Mouse (Mus musculus) gastrocnemius, postnatal 14 days (tissue): ENCODE measurements at regions not wholly inside any gene's neighbourhood (a gene's known extent, or its start where the extent isn't known, plus 50 kb on each side); places are given as distances from the start of the nearest gene placed in this dataset.
A peak's percentile ranks its signal among the peaks of the same experiment; 100 is the strongest.

Source experiments
- DNase-seq: peaks from one replicate; pipeline ENCODE4 v3.0.0; 2021; ENCODE audit warnings: mixed read lengths
- intact Hi-C: fragments of 180-260 bp; cut with DNase I; formaldehyde crosslinking; loops from one replicate; pipeline ENCODE4 v1.15.1; 2025; ENCODE audit warnings: low total_unique reads

- intact Hi-C loops = no loop called here
- DNase-seq = no peak
Measured at GRCm38 (mm10) chr9:25374161-25374560, 107.2 kb upstream of the Eepd1 start.

DNA sequence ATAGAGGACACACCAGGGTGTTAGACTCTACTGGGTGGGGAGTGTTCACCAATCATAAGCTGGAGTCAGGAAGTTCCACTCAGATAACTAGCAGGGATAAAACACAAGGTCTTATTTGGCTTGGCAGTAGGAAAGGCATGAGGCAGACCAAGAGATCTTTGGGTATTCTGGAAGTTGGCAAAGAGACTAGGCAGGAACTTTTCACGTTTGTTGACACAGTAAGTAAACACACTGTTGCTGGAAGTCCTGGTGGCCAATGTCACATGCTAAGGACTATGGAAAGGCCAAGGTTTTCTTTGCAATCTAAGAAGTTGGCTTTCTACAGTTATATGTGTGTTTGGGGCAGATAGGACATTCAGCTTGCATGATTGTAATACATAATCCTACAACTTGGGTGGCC, 105.1 kb upstream of the Eepd1 start:
- DNase-seq = no peak
- intact Hi-C loops = no loop called here

- DNase-seq = peak; percentile 18
- intact Hi-C loops = no loop called here
Measured at GRCm38 (mm10) chr9:25377771-25378747, 103.3 kb upstream of the Eepd1 start.

DNA sequence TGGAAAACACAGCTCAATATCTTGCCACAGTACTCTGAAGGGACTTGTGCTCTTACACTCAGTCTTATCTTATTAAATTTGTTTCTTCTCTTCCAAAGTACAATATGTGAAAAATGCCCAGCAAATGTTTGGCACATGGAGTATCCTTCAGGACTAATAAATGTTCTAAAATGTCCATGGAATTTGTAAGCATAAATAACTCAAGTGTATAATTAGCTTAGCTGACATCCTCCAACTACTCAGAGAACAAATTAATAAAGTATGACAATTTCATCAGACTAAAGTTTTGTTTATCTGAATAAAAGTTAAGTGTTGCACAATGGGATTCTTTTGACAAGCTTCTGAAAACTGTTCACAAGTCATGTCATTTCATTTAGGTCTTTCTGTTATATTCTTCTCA, 96.0 kb upstream of the Eepd1 start:
- DNase-seq = no peak
- intact Hi-C loops = no loop called here

GRCm38 (mm10) chr9:25387876-25388650, 93.3 kb upstream of the Eepd1 start:
- intact Hi-C loops = no loop called here
- DNase-seq = no peak

DNA sequence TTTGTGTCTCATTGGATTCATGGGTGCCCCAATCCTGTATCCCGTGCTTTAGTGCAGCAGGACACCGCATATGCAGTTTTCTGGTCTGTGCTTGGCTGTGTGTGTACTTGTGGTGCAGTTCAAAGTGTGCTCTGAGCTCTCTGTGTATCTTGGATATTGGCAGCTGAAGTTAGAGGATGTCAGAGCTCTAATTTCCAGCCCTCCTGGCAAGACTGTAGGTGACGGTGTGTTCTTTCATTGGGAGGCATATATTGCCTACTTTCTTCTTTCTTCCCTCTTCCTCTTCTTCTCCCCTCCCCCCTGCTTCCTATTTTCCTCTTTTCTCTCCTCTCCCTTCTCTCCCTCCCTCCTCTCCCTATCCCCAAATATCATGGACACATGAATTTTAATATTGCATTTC, 92.0 kb upstream of the Eepd1 start:
- DNase-seq = no peak
- intact Hi-C loops = no loop called here

DNA sequence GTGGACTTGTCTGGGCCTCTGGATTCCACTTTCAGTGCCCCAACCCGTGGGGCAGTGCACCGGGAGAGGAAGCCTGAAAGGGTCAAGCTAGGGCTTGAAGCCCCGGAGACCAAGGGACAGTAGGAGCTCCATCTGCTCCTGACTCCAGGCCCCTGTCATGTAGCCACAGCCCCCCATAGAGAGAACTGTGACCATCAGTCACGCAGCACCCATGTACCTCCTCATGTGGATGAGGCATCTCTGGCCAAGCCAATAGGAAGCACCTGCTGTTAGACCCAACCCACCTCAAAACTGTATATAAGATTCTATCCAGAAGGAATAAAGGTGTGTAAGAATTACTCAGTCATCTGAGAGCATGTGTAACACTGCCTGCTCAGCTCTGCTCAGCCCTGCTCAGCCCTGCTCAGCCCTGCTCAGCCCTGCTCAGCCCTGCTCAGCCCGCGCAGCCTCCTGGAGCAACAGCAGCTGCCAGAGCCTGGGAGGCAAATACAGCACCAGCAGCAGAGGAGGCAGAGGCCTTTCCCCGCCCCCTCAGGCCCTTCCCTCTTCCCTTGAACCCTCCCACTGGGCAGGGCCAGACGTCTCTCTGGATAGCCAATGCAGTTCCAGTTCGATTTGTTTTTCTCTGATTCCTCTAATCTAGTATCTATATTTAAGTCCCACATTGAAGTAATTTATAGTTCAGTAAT, 80.6 kb upstream of the Eepd1 start:
- peak; percentile 20 for DNase-seq
- intact Hi-C loops = no loop called here

GRCm38 (mm10) chr9:25405848-25406247, 75.5 kb upstream of the Eepd1 start:
- DNase-seq = no peak
- intact Hi-C loops = no loop called here

- DNase-seq = no peak
- intact Hi-C loops = no loop called here
Measured at GRCm38 (mm10) chr9:25408518-25408917, 72.8 kb upstream of the Eepd1 start.

DNA sequence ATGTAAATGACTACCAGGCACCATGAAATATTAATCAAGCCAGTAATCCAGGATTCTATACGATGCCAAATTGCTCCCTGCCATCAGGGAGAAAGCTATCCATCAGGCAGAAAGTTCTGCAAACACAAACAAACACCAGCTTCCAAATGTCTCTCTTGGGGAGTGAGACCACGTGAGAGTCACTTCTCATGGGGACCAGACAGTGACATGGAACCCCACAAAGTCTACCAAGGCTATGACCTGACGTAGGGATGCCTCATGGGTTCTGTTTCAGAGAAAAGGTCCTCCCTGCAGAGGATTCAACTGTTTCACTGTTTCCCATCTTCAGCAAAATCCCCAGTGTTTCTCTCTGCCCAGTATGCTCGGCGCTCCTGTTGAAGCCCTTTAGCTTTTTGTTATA, 71.6 kb upstream of the Eepd1 start:
- DNase-seq = no peak
- intact Hi-C loops = no loop called here

- intact Hi-C loops = no loop called here
- DNase-seq = no peak
Measured at GRCm38 (mm10) chr9:25413873-25414272, 67.5 kb upstream of the Eepd1 start.

DNA sequence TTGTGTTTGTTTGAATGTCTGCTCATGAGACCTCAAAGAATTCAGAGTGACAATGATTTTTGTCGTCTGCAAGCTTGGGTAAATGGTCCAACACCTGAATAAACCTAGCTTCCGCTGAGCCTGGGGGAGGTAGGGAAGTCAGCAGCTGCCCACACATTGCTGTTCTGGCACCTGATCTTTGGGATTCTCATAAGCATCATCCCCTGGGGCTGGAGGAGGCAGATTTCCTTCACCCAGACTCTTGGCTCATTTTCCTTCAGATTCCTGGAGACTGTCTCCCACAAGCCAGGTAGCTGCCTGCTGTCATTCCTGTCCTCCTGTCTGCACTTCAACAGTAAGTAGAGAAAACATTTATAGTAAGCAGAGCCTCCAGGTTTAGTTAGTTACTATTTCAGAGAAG, 67.0 kb upstream of the Eepd1 start:
- no peak for DNase-seq
- intact Hi-C loops = no loop called here

DNA sequence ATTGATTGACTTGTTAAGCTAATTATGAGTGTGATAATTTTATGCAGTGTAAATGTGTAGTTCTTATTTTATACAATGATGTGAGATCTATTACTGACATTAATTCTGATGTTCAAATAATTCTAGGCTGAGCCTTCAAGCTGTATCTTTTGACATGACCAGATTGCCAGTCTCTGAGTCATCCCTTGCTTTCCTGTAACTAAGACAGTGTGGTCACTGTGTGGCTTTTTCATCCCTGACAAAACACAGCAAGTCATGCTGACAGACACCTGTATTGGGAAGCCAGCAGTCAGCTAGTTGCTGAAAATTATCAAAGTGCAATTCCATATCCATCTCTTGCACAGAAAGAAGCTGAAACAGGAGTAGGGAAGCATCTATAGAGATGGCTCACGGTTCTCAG, 54.4 kb upstream of the Eepd1 start:
- intact Hi-C loops = no loop called here

GRCm38 (mm10) chr9:25429450-25430213, 51.7 kb upstream of the Eepd1 start:
- intact Hi-C loops = no loop called here
- no peak for DNase-seq

More for the DNA sequence above, 54.4 kb upstream of the Eepd1 start:
- no peak for DNase-seq
